Mouse (Mus musculus) C2C12 (cell line): Measurements from ENCODE around the gene Cds2.
A peak's percentile ranks its signal among the peaks of the same experiment; 100 is the strongest.

ENCODE experiments used
- CEBPB ChIP-seq: IDR thresholded peaks from one replicate; pipeline ENCODE4 v1.6.1; 2011; ENCODE audit warnings: low read depth, mild to moderate bottlenecking, control low read depth, moderate library complexity
- CTCF ChIP-seq: IDR thresholded peaks from one replicate; pipeline ENCODE4 v1.5.1; 2011; ENCODE audit not compliant: control insufficient read depth, insufficient read depth, insufficient read length
- MAX ChIP-seq: IDR thresholded peaks from one replicate; pipeline ENCODE4 v1.6.1; 2011; ENCODE audit warnings: mild to moderate bottlenecking, control low read depth

- peak; percentile 49 for TF ChIP-seq CEBPB
- TF ChIP-seq CTCF: no peak
- TF ChIP-seq MAX: no peak
Measured at GRCm38 (mm10) chr2:132323541-132323940, 60.6 kb downstream of the Cds2 start.
